Mouse (Mus musculus) hindbrain, embryonic 10.5 days (tissue): ENCODE data around the gene Mb. TPM values are rescaled to one million over a fixed set of nuclear protein-coding genes. Genes with fewer than 3 reads are reported as not detected.

Source experiments
- DNase-seq: peaks from one replicate; pipeline ENCODE4 v3.0.0-alpha.2; 2017; ENCODE audit warnings: low spot score
- H3K27ac ChIP-seq: fragments of 300-500 bp; sonication (generic); 2 replicates; pipeline ENCODE4 v1.5.1; 2016; ENCODE audit warnings: mild to moderate bottlenecking, moderate library complexity
- H3K27me3 ChIP-seq: fragments of 300-500 bp; sonication (generic); 2 replicates; pipeline ENCODE4 v1.6.1; 2016; ENCODE audit warnings: mild to moderate bottlenecking; ENCODE audit not compliant: poor library complexity, insufficient read depth, severe bottlenecking
- H3K36me3 ChIP-seq: fragments of 300-500 bp; sonication (generic); 2 replicates; pipeline ENCODE4 v1.6.1; 2016; ENCODE audit warnings: mild to moderate bottlenecking, moderate library complexity
- H3K4me1 ChIP-seq: fragments of 300-500 bp; sonication (generic); replicated peaks from 2 replicates; pipeline ENCODE4 v1.6.1; 2016; ENCODE audit warnings: mild to moderate bottlenecking
- H3K4me3 ChIP-seq: fragments of 300-500 bp; sonication (generic); 2 replicates; pipeline ENCODE4 v1.5.1; 2016; ENCODE audit warnings: mild to moderate bottlenecking, moderate library complexity
- H3K9me3 ChIP-seq: fragments of 300-500 bp; sonication (generic); 2 replicates; pipeline ENCODE4 v1.6.1; 2016; ENCODE audit warnings: mild to moderate bottlenecking, moderate library complexity
- WGBS: fragments of 180-500 bp; shearing (Covaris S2); methylation state at CpG from one replicate; pipeline ENCODE4 v1.1.7; 2016; 5-methylcytosine and 5-hydroxymethylcytosine counted together
- polyA plus RNA-seq: library from polyadenylated mRNA; unstranded; fragments of >200 nt; fragmentation: Nextera tagmentation; extraction: Ambion mirVana; gene quantifications from 2 replicates; pipeline ENCODE4 v1.2.1, GENCODE M21; 2016

The Mb gene
- polyA plus RNA-seq = 0.63 TPM in 1 of 2 replicates, not detected in the other

- H3K27ac ChIP-seq = no peak within 1 kb of the TSS
- H3K4me3 ChIP-seq = no peak within 1 kb of the TSS
- 86% methylated on average over 10 of the region's 10 CpGs for WGBS
- no peaks in the 10 kb centered on the region for H3K36me3 ChIP-seq
- H3K4me1 ChIP-seq = peaks cover 24% of the 10 kb centered on the region
- H3K27me3 ChIP-seq = no peaks in the 10 kb centered on the region
- H3K9me3 ChIP-seq = no peaks in the 10 kb centered on the region
- no peak for DNase-seq
These were observed at the start of gene Mb for GRCm38 (mm10) chr15:77050570-77050969. TSS of gene Mb (minus strand) at chr15:77050670.

GRCm38 (mm10) chr15:77099756-77100155 is 49.3 kb upstream of the Mb start:
- 69% methylated on average over 3 of the region's 3 CpGs for WGBS
- no peak for DNase-seq
- Histone ChIP-seq H3K4me1 (peaks cover 10% of the 10 kb centered on the region), H3K27me3 (no peaks in the 10 kb centered on the region), H3K27ac (no peak overlapping the region), H3K4me3 (no peak overlapping the region), H3K36me3 (peaks cover 60% of the 10 kb centered on the region), H3K9me3 (no peaks in the 10 kb centered on the region)

DNA sequence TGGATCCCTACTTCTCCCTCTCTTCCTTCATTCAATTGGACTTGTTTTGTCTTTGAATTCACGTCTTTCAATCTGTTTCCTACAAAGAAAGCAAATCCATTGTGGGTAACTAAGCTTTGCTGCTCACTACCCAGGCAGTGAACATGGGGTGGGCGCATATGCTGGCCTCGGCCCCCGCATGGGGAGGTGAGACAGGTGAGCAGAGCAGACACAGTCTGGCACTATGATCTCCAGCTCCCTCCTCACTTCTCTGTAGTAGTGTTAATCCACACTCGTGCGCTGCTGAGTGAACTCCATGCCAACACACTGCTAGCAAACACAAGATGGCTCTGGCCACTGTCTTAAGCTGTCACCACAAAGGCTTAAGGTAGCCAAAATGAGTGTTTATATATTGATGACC is 46.9 kb upstream of the Mb start:
- Histone ChIP-seq H3K4me1 (no peaks in the 10 kb centered on the region), H3K4me3 (no peak overlapping the region), H3K27ac (no peak overlapping the region), H3K36me3 (peaks cover 74% of the 10 kb centered on the region), H3K9me3 (no peaks in the 10 kb centered on the region), H3K27me3 (no peaks in the 10 kb centered on the region)
- 92% methylated on average over 6 of the region's 6 CpGs for WGBS
- DNase-seq = no peak

- no peaks in the 10 kb centered on the region for H3K4me1 ChIP-seq
- 94% methylated on average over 1 of the region's 1 CpGs for WGBS
- peaks cover 71% of the 10 kb centered on the region for H3K36me3 ChIP-seq
- no peak overlapping the region for H3K4me3 ChIP-seq
- DNase-seq = no peak
- H3K9me3 ChIP-seq = no peaks in the 10 kb centered on the region
- H3K27me3 ChIP-seq = no peaks in the 10 kb centered on the region
- H3K27ac ChIP-seq = no peak overlapping the region
These were observed 44.7 kb upstream of the Mb start for GRCm38 (mm10) chr15:77095216-77095615.

DNA sequence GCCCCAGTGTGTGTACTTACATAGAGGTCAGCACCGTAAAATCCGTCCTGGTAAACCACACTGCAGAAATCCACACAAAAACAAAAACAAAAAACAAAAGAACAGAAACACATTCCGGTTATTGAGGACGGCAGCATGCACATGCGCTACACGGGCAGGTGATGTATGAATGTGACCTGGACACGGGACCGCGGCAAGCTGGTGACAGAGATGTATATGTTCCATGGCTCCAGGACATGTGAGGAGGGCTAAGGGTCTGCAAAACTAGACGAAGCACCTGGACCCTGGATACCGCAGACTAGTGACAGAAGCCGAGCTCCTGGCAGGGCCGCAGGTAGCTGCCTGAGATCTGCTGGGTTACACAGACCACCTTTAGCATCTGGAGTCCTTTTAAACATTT is 44.0 kb upstream of the Mb start:
- WGBS = 96% methylated on average over 13 of the region's 13 CpGs
- H3K27me3 ChIP-seq = no peaks in the 10 kb centered on the region
- no peak overlapping the region for H3K4me3 ChIP-seq
- no peaks in the 10 kb centered on the region for H3K9me3 ChIP-seq
- H3K4me1 ChIP-seq = no peaks in the 10 kb centered on the region
- DNase-seq = no peak
- peaks cover 66% of the 10 kb centered on the region for H3K36me3 ChIP-seq
- H3K27ac ChIP-seq = no peak overlapping the region

GRCm38 (mm10) chr15:77091394-77091793 is 40.9 kb upstream of the Mb start:
- Histone ChIP-seq H3K27ac (no peak overlapping the region), H3K36me3 (peaks cover 64% of the 10 kb centered on the region), H3K9me3 (no peaks in the 10 kb centered on the region), H3K4me3 (no peak overlapping the region), H3K27me3 (no peaks in the 10 kb centered on the region), H3K4me1 (no peaks in the 10 kb centered on the region)
- no peak for DNase-seq
- WGBS = 88% methylated on average over 4 of the region's 4 CpGs

- Histone ChIP-seq H3K4me1 (no peaks in the 10 kb centered on the region), H3K4me3 (no peak overlapping the region), H3K36me3 (peaks cover 63% of the 10 kb centered on the region), H3K27ac (no peak overlapping the region), H3K27me3 (no peaks in the 10 kb centered on the region), H3K9me3 (no peaks in the 10 kb centered on the region)
- 92% methylated on average over 5 of the region's 5 CpGs for WGBS
- no peak for DNase-seq
These were observed 40.1 kb upstream of the Mb start for GRCm38 (mm10) chr15:77090531-77090930.

DNA sequence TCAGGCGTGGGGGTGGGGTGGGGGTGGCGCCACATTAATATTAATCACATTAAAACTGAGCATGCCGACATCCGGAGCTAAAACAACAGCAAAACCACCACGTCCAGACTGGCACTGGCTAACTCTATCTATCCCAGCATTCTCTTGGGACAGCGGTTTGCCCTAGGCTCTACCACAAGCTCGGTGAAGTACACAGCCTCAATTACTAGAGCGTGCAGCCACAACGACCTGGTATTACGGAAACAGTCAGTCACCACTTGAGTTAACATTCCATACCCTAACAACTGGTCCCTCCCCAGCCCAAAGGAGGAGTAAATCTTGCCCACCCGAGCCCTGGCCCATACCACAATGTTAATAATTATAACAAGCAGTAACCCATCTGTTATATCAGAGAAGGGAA is 38.8 kb upstream of the Mb start:
- DNase-seq = no peak
- Histone ChIP-seq H3K27me3 (no peaks in the 10 kb centered on the region), H3K27ac (no peak overlapping the region), H3K4me1 (no peaks in the 10 kb centered on the region), H3K9me3 (no peaks in the 10 kb centered on the region), H3K4me3 (no peak overlapping the region), H3K36me3 (peaks cover 71% of the 10 kb centered on the region)
- WGBS = 83% methylated on average over 11 of the region's 11 CpGs

DNA sequence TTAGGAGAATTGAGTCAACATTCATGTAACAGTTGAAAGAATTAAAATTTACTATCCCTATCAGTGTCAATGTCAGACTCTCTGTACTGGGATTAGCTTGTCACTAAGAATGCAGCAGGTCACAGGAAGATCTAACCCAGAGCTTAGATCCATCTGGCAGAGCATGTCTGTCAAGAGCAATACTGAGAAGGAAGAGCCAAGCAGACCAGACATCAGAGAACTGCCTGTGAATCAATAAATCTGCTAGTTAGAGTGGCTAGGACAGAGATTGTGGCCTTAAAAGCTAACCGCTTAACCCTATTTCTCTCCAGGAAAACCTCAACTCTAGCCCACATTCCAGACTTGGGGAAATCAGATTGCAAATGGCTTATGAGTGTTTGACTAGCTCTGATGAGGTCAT is 36.0 kb upstream of the Mb start:
- no peaks in the 10 kb centered on the region for H3K9me3 ChIP-seq
- H3K36me3 ChIP-seq = peaks cover 73% of the 10 kb centered on the region
- WGBS = 93% methylated on average over 1 of the region's 1 CpGs
- no peak overlapping the region for H3K27ac ChIP-seq
- no peak overlapping the region for H3K4me3 ChIP-seq
- H3K27me3 ChIP-seq = no peaks in the 10 kb centered on the region
- DNase-seq = no peak
- H3K4me1 ChIP-seq = no peaks in the 10 kb centered on the region

DNA sequence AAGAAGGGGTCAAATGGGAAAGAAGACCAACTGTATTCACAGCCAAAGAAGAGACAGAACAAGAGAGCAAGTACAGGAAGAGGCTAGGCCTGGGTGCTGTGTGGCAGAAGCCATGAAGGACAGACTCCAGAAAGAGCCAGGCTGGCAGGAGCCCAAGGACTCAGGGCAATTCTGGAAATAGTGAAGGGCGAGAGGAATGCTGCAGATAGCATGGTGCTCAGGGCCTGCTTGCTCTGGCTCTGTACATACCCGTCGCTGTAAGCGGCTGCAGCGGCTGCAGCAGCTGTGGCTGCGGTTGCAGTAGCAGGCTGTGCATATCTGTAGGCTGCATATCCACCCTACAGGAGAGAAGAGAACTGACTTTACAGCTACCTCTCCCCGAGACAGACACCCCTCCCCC is 35.3 kb upstream of the Mb start:
- peaks cover 75% of the 10 kb centered on the region for H3K36me3 ChIP-seq
- 95% methylated on average over 7 of the region's 7 CpGs for WGBS

DNA sequence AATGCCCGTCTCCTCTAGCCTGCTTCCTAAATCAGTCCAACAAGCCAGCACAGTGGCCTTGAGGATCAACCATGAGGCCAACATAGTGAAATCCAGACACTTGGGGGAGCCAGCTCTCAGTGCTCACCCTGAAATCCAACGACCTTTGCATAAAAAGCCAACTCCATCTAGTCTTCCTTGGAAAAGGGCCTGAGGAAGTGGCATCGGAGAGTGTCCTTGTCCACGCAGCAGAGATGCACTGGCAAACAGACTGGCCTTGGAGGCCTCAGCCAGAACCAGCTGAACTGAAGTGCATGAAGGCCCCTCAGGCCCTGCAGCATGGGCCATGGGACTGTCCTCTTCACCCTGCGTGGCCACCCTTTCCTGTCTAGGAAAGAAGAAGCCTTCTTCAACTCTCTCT is 31.0 kb upstream of the Mb start:
- H3K4me1 ChIP-seq = peaks cover 15% of the 10 kb centered on the region; the same call in 1 of the 2 replicates
- no peak for DNase-seq
- no peak overlapping the region for H3K27ac ChIP-seq
- H3K27me3 ChIP-seq = no peaks in the 10 kb centered on the region
- no peak overlapping the region for H3K4me3 ChIP-seq
- 90% methylated on average over 5 of the region's 5 CpGs for WGBS
- H3K9me3 ChIP-seq = no peaks in the 10 kb centered on the region
- H3K36me3 ChIP-seq = peaks cover 90% of the 10 kb centered on the region

More for the DNA sequence above, 35.3 kb upstream of the Mb start:
- no peaks in the 10 kb centered on the region for H3K9me3 ChIP-seq
- H3K27me3 ChIP-seq = no peaks in the 10 kb centered on the region
- peaks cover 2% of the 10 kb centered on the region; the same call in 1 of the 2 replicates for H3K4me1 ChIP-seq
- no peak overlapping the region for H3K27ac ChIP-seq
- H3K4me3 ChIP-seq = no peak overlapping the region
- no peak for DNase-seq

DNA sequence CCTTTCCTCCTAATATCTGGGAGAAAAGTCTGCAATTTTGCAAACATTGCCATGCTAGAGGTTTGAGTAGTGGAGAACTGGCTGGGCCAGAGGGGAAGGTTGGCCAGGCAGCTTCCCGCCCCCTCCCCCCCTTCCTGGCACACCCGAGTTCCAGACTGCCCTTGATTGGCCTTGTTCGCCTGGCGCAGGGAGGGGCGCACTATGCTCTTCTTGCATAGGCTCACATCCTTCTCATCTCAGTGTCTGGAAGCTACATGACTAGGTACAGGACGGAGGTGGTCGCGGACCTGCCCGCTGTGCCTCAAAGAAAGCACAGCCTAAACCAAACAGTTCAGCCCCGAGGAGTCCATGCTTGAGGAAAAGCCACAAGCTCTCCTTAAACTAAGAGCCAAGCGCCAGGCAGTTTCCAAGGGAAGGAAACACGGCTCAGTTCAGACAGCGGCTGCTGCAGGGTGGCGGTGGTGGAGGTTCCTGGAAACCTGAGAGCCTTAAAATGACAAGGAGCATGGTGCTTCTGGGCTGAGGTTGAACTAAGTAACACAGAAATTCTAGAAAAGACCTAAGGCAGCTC is 30.3 kb upstream of the Mb start:
- peaks cover 15% of the 10 kb centered on the region; the same call in 1 of the 2 replicates for H3K4me1 ChIP-seq
- H3K27me3 ChIP-seq = no peaks in the 10 kb centered on the region
- DNase-seq = no peak
- 81% methylated on average over 14 of the region's 14 CpGs for WGBS
- H3K9me3 ChIP-seq = no peaks in the 10 kb centered on the region
- H3K36me3 ChIP-seq = peaks cover 93% of the 10 kb centered on the region
- H3K4me3 ChIP-seq = no peak overlapping the region
- peak overlapping the region; percentile 59; the same call in 1 of the 2 replicates for H3K27ac ChIP-seq

GRCm38 (mm10) chr15:77079890-77080361 is 29.5 kb upstream of the Mb start:
- no peak for DNase-seq

More at GRCm38 (mm10) chr15:77079890-77080361, 29.5 kb upstream of the Mb start:
- Histone ChIP-seq H3K4me3 (no peak overlapping the region), H3K36me3 (peaks cover 89% of the 10 kb centered on the region), H3K4me1 (peaks cover 15% of the 10 kb centered on the region; the same call in 1 of the 2 replicates), H3K9me3 (no peaks in the 10 kb centered on the region), H3K27ac (no peak overlapping the region), H3K27me3 (no peaks in the 10 kb centered on the region)
- 74% methylated on average over 11 of the region's 11 CpGs for WGBS
